Mouse (Mus musculus) heart, adult 9 months (tissue): ENCODE results near the gene Pcnp.
"Not testable (repeated sequence)": the region's sequence is repeated elsewhere in the genome, so short reads cannot be mapped to it uniquely, and the experiment has no call there.

Experiments
- DNase-seq, 2 experiments: peaks; one replicate each; pipeline ENCODE4 v3.0.0; 2022; ENCODE audit warnings: low spot score in 2 of 2

The Pcnp gene

DNA sequence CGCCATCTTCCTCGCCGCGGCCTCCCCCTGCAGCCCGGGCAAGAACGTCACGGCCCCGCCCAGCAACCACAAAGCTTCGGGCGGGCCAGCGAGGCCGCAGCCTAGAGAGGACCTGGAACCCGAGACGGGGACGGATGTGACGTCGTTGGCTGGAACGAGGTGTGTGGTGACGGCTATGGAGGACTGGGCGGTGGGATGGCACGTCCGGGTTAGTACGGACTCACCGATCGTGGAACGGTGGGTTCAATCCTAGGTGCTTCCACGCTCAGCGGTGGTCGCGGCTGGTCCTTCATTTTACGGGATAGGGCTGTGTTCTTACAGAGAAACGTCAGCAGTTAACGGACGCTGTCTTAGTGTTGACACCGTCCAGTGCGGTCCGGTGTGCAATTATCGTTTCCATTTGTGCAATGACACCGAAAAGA lies at the start of gene Pcnp:
TSS of gene Pcnp (minus strand) at position 79 of the 422 bp plus-strand sequence.
- DNase-seq, result peak; percentile 98

DNA sequence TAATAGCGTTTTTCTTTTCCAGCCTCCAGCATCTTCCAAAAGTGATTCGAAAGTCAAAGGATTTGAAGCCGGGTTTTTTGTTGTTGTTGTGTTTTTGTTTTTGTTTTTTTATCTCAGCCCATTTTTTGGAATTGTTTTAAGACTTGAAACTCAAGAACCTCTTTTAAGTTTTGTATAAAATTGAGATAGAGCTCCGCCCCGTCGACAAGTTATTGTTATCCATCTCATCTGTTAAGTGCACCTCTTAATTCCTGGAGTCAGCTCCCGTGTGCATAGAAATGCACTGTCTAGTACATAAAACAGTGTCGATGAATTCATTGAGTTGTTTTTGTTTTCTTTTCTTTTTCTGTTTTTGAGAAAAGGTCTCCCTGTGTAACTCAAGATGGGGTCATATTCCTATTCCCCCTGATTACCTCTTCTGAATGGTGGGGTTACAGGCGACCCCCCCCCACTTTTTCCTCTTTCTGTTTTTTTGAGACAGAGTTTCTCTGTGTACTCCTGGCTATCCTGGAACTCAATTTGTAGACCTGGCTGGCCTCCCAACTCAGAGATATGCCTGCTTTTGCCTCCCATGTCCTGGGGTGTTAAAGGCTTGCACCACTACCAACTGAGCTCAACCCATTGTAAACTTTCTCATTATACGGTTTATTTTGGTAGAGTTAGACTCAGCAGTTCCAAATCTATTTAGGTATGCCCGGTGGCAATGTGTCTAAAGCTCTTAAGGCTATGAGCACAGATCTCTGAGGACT lies 46.8 kb upstream of the Pcnp start:
- DNase-seq, result peak in 1 of 2 experiments; percentile 9

DNA sequence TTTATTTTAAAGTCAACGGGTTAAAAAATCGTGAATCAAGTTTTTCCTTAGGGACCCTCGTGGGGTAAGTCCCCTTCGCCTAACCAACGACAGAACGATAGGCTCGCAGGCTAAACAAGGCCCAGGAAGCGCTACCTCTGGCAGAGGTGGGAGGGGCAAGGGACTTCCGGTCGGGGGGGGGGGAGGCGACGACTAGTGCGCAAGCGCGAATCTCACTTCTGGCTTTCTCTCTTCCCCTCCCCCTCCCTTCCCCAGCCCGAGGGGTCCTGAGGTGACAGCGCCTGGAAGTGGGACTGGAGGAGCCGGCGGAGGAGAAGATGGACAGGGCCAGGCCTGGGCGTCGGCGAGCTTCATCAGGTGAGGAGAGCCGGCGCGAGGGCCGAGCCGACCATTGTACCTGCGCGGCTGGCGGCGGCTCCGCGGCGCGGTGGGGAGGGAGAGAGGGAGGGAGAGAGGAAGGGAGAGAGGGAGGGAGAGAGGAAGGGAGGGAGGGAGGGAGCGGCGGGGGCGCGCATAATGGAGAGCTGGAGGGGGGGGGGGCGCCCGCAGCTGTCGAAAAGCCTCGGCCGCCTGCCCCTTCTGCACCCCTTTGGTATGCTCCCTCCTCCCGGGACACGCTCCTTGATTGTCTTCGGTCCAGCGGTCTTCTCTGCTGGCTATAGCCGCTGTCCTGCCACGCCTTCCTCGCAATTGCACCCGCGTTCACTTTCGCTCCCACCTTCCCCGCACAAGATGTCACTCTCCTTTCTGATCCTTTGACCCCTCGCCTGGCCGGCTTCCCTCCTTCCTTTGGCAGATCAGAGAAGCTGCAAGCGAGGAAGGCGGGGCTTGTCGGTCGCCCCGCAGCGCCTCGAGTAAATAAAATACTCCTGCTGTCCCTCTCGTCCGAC lies 45.9 kb upstream of the Pcnp start:
- peak; percentile 80 to 87 for DNase-seq

DNA sequence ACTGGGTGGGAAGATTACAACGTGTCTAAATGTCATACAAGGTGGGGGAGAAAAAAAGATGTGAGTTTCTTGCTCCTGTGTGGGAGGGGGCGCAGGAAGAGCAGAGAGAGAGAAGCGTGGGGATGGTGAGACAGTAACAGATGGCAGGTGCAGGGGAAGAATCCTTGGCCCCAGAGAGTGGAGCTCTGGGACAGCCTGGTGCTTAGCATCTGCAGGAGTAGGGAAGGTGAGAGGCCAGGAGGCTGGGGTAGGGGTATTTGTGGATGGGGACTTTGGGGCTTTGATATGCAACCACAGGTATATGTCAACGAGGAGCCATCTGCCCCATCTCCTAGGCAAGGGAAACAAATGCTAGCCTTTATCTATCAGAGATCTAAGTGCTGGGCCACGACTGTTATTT lies 45.0 kb upstream of the Pcnp start:
- no peak for DNase-seq

DNA sequence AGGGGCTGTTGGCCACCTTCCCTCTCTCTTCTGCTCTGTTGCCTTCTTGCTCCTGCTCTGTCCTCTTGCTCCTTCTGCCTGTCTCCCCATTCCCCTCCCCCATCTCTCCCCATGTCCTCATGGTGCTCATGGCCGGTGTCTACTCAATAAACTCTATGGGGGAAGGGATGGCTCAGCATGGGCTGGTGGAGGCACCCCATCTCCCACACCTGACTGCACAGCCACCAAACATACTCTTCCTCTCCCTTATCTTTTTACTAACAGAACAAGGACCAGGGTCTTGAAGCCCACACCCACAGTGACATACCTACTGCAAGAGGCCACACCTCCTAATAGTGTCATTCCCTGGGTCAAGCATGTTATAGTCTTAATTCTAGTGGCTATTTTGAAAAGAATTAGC lies 44.6 kb upstream of the Pcnp start:
- no peak for DNase-seq

DNA sequence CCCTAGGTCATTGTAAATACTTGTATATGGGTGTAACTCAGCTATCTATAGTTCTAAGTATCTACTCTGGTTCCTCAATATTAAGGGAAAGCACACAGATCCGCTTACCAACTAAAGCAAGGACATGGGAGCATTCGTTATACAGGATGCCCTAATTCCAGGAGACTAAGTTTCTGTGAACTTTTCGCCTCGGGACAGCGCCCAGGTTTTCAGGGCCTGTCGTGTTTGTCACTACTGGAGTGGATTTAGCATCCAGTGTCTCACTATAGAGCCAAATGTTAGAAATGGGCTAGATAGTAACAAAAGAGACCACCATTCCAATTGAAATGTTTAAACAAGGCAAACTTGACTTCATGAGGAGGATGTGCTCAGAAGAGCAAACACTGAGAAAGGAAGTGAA lies 43.6 kb upstream of the Pcnp start:
- not testable (repeated sequence) for DNase-seq

DNA sequence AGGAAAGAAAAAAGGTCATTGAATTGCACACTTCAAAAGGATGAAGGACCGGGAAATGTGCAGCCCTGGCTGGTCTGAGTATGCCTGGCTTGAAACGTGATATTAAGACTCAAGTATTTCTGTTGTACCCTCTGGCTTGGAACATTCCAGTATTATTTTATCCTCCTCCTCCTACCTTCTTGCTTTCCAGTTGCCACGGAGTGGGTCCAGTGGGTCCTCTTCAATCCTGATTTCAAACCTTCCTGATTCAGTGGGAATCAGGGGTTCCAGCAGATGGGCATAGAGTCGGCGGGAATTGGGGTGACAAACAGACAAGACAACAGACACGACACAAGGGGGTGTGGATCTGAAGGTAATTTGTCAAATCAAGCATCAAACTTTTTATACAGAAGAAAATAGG lies 43.0 kb upstream of the Pcnp start:
- DNase-seq, result no peak

DNA sequence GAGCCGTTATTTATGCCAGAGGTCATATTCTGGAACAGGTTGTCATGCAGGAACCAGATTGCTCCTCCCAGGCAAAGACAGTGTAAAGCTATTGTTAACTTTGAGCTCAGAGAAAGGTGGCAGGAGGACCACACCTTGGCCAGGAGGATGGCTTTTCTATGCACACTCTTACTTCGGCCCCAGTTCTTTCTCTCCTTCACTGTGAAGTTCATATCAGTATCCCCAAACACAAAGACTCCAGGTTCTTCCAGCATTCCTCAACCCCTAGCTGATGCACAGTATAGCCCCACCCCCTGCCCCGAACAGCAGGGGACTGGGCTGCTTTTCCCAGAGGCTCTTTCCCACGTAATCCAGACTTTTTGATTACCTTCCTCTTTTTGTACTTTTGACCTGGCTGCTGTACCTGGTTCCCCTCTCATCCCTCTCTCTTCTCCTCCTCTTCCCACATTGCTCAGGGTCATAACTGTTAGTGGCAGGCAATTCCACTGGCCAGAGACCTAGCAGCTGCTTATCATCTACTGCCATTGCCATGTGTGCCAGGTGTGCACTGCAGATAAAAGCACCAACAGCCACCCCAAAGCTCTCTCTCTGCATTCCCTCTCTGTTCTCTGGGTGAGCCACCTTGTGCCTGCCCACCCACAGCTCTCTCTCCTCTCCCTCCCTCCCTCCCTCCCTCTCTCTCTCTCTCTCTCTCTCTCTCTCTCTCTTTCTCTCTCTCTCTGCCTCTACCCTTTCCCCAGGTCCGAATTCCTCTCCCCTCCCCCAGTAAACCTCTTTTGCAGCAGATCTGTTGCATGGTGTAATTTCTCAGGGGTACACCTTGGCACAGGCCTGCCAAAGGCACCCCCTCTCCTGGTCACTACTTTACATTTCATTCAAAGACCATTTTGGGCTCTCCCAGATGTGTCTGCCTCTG lies 42.0 kb upstream of the Pcnp start:
- DNase-seq, result no peak

DNA sequence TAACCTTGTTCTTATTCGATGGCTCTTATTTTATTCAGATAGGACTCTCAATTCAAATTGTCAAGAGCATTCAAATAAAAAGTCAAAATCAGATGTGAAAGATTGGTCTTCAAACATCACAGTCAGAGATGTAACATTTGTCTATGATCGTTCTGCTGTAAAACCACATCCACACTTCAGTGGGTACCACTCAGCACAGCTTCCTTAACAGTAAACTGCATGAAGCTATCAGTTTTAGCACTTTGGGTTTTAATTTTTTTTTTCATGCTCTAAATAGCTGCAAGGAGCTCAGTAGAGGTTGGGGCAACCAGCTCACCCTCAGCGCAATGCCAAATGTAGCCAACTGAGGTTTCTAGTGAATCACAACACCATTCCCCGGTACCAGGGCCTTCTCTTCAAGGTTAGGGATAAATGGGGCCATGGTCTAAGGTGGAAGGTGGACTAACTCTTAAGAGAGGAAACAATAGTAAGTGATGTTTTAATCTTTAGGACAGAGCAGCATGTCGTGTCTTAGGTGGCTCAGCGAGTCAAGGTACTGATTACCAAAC lies 39.1 kb upstream of the Pcnp start:
- DNase-seq, result no peak

DNA sequence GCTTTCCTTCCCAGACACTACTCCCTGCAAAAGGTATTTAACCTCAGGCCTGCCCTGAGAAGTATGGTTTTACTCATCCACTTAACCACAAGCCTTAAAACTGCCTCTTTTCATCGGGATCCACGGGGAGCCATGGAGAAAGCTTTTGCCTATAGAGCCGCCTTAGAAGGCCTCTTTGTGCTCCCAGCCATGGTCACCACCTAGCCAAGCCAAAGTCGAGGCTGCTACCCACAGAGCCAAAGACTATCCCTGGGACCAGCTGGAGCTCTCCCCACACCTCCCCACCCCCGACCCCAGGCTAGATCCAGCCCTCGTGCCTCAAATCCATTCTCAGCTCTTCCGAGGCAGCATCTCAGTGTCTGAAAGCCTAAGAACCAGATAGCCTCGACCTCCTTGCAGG lies 36.6 kb upstream of the Pcnp start:
- no peak for DNase-seq

DNA sequence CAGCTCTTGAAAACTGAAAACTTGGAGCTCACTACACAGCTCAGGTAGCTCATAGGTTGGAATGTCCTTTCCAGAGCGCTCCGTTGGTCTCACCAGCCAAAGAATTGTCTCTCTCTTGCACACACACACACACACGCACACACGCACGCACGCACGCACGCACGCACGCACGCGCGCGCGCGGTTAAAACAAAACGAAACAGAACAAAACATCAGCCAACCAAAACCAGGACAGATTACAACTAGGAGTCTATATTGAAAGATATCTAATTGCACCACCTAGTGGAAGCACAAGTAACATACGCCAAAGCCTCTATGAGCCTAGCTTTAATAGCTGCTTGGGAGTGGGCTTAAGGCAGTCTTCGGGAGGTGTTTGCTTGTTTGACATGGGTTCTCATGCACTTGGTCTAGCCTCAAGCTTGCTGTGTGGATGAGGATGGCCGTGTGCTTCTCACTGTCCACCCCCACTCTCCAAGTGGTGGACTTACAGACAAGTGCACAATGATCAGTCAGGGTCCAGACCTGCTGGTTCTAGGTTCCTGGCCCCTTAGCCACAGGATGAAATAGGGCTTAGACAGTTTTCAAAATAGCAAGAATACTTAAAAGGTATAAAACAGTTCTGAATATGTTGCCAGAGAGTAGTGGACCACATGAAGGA lies 34.9 kb upstream of the Pcnp start:
- DNase-seq, result peak; percentile 55 to 58

DNA sequence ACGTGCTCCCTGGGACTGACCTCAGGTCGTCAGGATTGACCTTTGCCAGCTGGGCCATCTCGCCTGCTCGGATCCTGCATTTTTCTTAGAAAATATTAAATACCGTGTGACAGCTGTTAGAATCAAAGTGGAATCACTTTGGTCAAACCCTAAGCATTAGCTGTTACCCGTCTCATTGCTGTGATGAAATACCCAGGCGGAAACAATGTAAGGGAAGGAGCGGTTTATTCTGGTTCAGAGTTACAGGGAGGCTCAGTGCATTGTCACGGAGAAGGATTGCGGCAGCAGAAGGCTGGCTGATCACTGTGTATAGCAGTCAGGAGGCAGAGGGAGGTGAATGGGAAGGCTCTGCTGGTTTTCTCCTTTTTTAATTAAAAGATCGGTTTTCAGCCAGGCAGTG lies 33.4 kb upstream of the Pcnp start:
- DNase-seq, result no peak

DNA sequence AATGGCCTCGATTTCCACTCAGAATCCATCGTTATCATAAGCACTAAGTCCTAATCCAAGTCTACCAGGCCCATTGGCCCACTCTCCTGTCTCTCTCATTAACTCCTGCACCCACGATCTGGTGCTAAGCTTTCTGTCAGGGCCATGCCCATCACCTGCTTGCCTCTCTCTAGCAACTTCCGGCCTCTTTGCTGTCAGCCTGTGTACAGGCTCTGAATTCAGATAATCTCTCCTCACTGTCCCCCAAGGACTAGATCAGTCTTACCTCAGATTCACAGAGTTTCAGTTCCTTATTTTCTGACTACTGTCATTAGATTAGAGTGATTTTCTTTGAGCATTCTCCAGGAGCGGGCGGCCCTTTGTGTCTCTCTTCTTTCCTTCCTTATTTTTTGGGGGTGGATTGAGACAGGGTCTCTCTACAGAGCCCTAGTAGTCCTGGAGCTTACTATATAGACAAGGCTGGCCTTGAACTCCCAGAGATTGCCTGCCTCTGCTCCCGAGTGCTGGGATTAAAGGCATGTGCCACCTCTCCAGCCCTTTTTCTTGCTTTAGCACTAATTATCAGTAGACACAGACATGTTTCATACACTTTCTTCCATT lies 32.6 kb upstream of the Pcnp start:
- DNase-seq, result no peak

DNA sequence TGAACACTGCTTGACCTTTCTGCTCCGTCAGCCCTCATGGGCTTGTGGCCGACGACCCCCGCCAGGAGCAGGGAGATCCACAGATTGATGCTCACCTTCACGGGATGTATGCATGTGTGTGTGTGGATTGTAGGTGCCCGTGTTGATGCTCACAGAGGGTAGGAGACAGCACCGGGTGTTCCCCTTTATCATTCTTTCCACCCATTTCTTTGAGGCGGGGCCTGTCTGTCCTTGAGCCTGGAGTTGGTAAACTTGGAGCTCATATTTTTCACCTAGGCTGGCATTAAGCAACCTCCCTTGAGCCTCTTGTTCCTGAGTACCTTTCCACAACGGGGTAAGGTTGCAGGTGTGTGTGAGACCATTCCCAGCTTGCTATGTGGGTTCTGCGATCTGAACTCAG lies 28.6 kb upstream of the Pcnp start:
- DNase-seq, result no peak

DNA sequence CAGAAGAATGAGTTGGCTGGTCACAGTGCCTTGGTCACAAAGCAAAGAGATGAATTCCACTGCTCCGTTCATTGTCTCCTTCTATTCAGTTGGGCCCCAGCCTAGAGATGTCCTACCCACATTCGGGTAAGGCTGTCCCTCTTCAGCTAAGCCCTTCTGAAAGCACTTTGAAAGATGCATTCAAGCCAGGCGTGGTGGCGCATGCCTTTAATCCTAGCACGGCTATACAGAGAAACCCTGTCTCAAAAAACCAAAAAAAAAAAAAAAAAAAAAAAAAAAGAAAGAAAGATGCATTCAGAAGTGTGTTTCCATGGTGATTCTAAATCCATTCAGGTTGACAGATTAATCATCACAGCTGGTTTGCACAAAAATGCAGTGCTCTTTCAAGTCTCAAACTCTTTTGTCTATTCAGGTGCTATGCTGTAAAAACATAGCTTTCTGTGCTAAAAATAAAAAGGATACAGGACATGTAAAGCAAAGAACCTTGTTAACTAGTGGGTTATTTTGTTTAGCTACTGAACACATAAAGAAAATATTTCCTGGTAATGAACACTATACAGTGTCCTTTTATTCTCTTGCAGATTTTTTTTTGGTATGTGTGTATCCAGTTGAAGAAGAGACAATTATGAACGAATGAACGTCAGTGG lies 27.5 kb upstream of the Pcnp start:
- DNase-seq, result no peak

DNA sequence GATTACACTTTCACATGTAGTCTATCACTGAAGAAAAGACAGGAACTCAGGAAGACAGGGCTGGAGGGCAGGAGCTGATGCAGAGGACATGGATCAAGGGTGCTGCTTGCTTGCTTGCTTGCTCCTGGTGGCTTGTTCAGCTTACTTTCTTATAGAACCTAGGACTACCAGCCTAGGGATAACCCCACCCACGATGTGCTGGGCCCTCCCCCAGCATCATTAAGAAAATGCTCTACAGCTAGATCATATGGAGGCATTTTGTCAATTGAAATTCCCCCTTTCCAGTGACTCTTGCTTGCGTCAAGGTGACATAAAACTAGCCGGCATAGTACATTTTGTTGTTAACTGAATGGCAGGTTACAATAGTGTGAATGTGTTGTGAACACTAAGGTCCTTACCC lies 26.4 kb upstream of the Pcnp start:
- DNase-seq, result no peak

DNA sequence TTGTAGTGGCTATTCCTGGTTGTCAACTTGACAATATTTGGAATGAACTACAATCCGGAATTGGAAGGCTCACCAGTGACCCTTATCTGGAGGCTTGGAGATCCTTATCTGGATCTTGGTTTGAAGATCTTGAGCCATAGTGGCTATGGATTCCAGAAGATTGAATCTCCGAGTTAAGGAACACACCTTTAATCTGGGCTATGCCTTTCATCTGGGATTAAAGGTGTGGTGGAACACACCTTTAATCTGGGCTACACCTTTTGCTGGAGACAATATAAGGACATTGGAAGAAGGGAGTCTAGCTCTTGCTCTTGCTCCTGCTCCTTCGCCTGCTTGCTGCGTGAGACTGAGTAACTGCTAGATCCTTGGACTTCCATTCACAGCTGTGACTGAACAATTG lies 18.5 kb upstream of the Pcnp start, which contains the start of gene Senp7:
TSS of gene Senp7 (plus strand) at position 301 of the 400 bp plus-strand sequence.
- DNase-seq, result not testable (repeated sequence)

DNA sequence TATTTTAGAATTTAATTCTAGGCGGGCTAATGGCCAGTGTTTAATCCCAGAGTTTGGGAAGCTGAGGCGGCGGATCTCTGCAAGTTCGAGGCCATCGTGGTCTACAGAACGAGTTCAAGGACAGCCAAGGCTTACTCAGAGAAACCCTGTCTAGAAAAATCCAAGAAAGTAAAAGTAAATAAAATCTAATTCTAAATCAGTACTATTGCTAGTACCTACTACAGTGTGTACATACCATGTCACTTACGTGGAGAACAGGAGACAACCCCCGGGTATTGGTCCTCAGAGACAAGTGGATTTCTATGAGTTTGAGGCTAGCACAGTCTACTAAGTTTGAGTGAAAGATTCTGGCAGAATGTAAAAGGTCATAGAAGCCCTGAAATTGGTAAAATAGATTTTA lies 8.6 kb upstream of the Pcnp start:
- DNase-seq, result no peak

DNA sequence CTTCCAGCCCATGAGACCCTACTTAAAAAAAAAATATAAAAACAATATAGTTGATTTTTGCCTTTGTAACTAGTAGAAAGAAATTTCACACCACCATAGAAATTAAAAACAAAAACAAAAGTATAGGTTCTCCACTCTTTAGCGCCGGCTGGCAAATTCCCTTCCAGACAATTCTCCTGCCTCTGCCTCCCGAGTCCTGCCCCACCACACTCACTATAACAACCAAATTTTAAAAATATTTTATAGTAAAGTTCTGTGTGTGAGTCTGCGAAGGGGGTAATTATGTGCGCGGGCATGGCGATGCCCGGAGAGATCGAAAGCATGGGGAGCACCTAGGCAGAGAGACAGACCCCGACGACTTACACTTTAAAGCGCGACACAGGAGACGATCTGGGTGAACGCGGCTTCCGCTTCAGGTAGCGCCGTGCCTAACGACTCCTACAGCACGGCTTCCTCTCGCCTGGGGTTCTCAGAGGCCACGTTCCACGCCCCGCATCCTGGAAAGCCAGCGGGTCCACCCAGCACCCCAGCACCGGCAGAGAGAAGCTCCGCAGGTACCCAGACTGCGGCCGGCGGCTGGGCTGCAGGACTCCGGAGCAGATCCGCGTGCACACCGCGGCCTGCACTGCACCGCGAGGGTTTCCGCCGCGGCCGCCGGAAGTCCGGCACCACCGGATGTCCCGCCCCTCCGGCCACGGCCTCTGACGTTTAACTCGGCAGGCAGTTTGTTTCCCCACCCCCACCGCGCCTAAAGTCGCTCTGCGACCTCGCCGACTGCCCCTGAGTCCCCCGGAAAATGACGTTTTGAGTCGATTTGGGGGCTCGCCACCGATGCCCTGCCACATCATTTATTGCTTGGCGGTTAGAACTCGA lies 7.8 kb upstream of the Pcnp start, which contains the start of gene Trmt10c:
TSS of gene Trmt10c (minus strand) at position 682 of the 873 bp plus-strand sequence.
- peak; percentile 87 to 89 for DNase-seq
